Mouse (Mus musculus) hematopoietic stem cell, adult 5-6 weeks (primary cell): ENCODE measurements around the gene Hsd3b6. TPM values are rescaled to one million over a fixed set of nuclear protein-coding genes. Genes with fewer than 3 reads are reported as not detected.

ENCODE experiments used
- total RNA-seq: library from RNA; stranded (forward); fragments of 172-1452, 232-1000 nt; gene quantifications from 2 replicates; pipeline ENCODE4 v1.2.3, GENCODE M21; 2017

Gene Hsd3b6
- total RNA-seq, 1 experiment from 2014 or later: not detected

Other genes starting within 250 kb of the Hsd3b6 start
- gene Gm10681, start 225.6 kb downstream of the Hsd3b6 start, total RNA-seq: not detected in 2 replicates
- not detected in 2 replicates for gene Hsd3b5, start 184.2 kb downstream of the Hsd3b6 start, total RNA-seq
- not detected in 2 replicates for gene Hsd3b2, start 89.9 kb downstream of the Hsd3b6 start, total RNA-seq
- not detected in 2 replicates for gene Hsd3b3, start 51.3 kb downstream of the Hsd3b6 start, total RNA-seq
- not detected in 2 replicates for gene Hsd3b1, start 45.4 kb upstream of the Hsd3b6 start, total RNA-seq
- gene Hao2, start 78.8 kb upstream of the Hsd3b6 start, total RNA-seq: not detected in 2 replicates